Mouse (Mus musculus) cortical plate, adult 2 months (tissue): ENCODE results near the gene Glb1. TPM values are rescaled to one million over a fixed set of nuclear protein-coding genes. Genes with fewer than 3 reads are reported as not detected.

Experiments
- H3K27ac ChIP-seq: fragments of 200-500 bp; 2 replicates; pipeline ENCODE4 v1.5.1; 2012; ENCODE audit warnings: low read length, control low read depth, inconsistent platforms; ENCODE audit not compliant: insufficient read depth
- H3K4me1 ChIP-seq: fragments of 200-500 bp; 2 replicates; pipeline ENCODE4 v1.6.1; 2011; ENCODE audit warnings: low read length; ENCODE audit not compliant: control insufficient read depth, insufficient read depth
- H3K4me3 ChIP-seq: fragments of 200-500 bp; 2 replicates; pipeline ENCODE4 v1.5.1; 2011; ENCODE audit warnings: mild to moderate bottlenecking, low read length, control low read depth; ENCODE audit not compliant: insufficient read depth
- CTCF ChIP-seq: fragments of 200-500 bp; IDR thresholded peaks from 2 replicates; pipeline ENCODE4 v1.5.1; 2011; ENCODE audit warnings: mild to moderate bottlenecking, control low read depth, low read length; ENCODE audit not compliant: insufficient read depth; ENCODE audit errors: extremely low read depth
- POLR2A ChIP-seq: fragments of 200-500 bp; IDR thresholded peaks from 2 replicates; pipeline ENCODE4 v1.6.1; 2011; ENCODE audit warnings: mild to moderate bottlenecking, low read length, control low read depth; ENCODE audit not compliant: insufficient read depth; ENCODE audit errors: extremely low read depth
- polyA plus RNA-seq: library from polyadenylated mRNA; depleted of rRNA; stranded (reverse); fragments of >200 nt; gene quantifications from 2 replicates; pipeline ENCODE4 v1.2.3, GENCODE M21; 2012

Glb1 gene
- polyA plus RNA-seq, 1 experiment, result 27.0 TPM

DNA sequence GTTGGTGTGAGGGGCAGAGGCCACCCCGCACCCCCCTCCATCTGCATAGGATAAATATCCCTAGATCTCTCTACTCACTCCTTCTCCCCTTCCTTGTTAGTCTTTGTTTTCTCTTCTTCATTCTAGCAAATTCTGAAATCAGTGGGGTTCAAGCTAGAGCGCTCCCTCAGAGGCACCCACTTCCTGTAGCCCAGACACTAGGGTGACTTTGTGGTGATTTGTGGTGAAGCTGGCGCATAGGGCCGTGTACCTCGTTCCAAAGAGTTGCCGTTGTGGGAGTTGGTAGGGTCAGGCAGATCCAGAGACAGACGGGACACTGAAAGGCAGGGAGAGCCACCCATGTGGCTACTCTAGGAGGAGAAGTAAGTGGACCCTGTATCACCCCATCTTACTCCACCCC, 61.7 kb downstream of the Glb1 start:
- Histone ChIP-seq H3K27ac (no peak overlapping the region), H3K4me3 (no peak overlapping the region), H3K4me1 (no peaks in the 10 kb centered on the region)
- no peak for TF ChIP-seq POLR2A
- TF ChIP-seq CTCF, result no peak

GRCm38 (mm10) chr9:114465442-114465841, 64.6 kb downstream of the Glb1 start:
- TF ChIP-seq POLR2A (no peak), CTCF (no peak)
- Histone ChIP-seq H3K4me1 (no peaks in the 10 kb centered on the region), H3K4me3 (no peak overlapping the region), H3K27ac (no peak overlapping the region)

GRCm38 (mm10) chr9:114466871-114467270, 66.0 kb downstream of the Glb1 start:
- TF ChIP-seq POLR2A (no peak), CTCF (no peak)
- H3K4me3 ChIP-seq, result no peak overlapping the region
- no peaks in the 10 kb centered on the region for H3K4me1 ChIP-seq
- no peak overlapping the region for H3K27ac ChIP-seq

DNA sequence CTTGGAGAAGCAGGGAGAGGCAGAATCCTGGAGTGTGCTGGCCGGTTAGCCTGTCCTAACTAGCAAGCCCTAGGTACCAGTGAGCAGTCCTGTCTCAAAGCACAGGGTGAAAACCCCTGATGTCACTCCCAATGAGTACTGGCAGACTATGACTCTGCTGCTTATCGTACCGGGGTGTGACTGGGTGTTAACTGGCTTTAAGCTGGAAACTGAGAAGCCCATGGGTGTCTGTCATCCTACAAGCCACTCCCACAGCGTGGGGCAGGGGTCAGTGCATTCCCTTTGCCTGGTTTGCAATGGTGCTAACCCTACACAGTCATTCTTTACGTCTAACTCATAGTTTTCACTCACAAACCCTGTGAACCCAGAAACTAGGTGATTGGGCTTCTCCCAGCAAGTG, 67.3 kb downstream of the Glb1 start:
- Histone ChIP-seq H3K4me3 (no peak overlapping the region), H3K27ac (no peak overlapping the region), H3K4me1 (no peaks in the 10 kb centered on the region)
- no peak for TF ChIP-seq POLR2A

- Histone ChIP-seq H3K27ac (no peak overlapping the region), H3K4me1 (no peaks in the 10 kb centered on the region), H3K4me3 (no peak overlapping the region)
- TF ChIP-seq CTCF (no peak), POLR2A (no peak)
Observed at GRCm38 (mm10) chr9:114468701-114469100, 67.8 kb downstream of the Glb1 start.

DNA sequence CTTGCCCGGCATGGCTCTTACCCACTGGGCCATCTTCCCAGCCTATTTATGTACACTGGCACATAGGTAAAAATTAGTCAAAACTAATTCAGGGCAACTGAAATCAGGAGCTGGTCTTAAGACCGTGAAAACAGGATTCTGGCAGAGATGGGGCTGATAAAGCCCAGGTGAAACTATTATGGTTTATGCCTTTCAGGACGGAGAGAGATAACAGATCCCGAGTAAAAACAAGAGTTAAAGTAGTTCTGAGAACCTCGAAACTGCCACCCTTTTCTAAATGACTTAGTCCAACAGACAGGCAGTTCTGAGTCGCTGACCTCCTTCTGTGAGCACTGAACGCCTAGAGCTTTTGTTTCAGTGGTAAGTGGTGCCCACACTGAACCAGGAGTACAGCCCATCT, 71.0 kb downstream of the Glb1 start:
- Histone ChIP-seq H3K4me3 (no peak overlapping the region), H3K27ac (no peak overlapping the region), H3K4me1 (no peaks in the 10 kb centered on the region)
- TF ChIP-seq CTCF, result no peak

DNA sequence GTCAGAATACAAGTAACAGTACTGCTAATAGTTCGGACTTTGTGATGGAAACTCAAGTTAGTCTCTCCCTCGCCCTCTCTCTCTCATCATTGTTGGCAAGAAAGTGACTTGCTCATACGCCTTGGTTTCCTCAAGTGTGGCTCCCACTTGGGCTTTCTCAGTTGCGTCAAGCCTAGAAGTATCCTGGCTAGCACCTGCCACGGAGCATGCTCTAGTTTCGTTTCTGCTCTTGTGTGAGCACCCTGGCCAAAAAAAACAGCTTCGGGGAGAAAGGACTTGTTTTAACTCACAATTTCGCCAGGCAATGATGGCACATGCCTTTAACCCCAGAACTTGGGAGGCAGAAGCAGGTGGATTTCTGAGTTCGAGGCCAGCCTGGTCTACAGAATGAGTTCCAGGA, 76.1 kb downstream of the Glb1 start:
- no peak overlapping the region for H3K4me3 ChIP-seq
- TF ChIP-seq CTCF (no peak), POLR2A (no peak)
- no peak overlapping the region for H3K27ac ChIP-seq
- 0 out of 2 replicates have a peak, but pooled peaks cover 3% of the 10 kb centered on the region for H3K4me1 ChIP-seq

- Histone ChIP-seq H3K27ac (no peak overlapping the region), H3K4me1 (0 out of 2 replicates have a peak, but pooled peaks cover 3% of the 10 kb centered on the region), H3K4me3 (no peak overlapping the region)
- no peak for TF ChIP-seq POLR2A
- no peak for TF ChIP-seq CTCF
Observed at GRCm38 (mm10) chr9:114480940-114481339, 80.1 kb downstream of the Glb1 start.

GRCm38 (mm10) chr9:114484771-114485170, 83.9 kb downstream of the Glb1 start:
- TF ChIP-seq CTCF (no peak), POLR2A (no peak)
- Histone ChIP-seq H3K4me1 (0 out of 2 replicates have a peak, but pooled peaks cover 1% of the 10 kb centered on the region), H3K4me3 (no peak overlapping the region), H3K27ac (no peak overlapping the region)

DNA sequence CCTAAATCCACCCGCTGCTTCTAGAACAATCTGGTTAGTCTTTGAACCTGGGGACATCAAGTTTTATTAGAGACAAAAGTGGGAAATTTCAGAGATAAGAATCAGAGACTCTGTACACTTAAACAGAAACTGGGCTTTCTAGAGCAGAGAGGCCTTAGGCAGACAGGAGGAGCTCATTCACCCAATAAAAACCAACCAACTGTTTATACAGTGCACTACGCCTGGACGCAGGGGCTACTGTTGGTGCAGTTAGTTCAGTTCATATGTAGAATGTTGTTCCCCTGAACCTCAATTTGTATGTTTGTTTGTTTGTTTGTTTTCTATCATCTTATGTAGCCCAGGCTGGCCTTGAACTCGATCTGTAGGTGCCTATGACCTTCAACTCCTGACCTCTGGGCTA, 85.9 kb downstream of the Glb1 start:
- H3K4me1 ChIP-seq, result no peaks in the 10 kb centered on the region
- H3K4me3 ChIP-seq, result no peak overlapping the region
- no peak overlapping the region for H3K27ac ChIP-seq
- TF ChIP-seq POLR2A, result no peak
- TF ChIP-seq CTCF, result no peak
